Mouse (Mus musculus): ENCODE results near the gene Popdc2. TPM values are rescaled to one million over a fixed set of nuclear protein-coding genes. Genes with fewer than 3 reads are reported as not detected.

Gene Popdc2
- polyA plus RNA-seq, 1 experiment = 0.81 TPM

- TF ChIP-seq POLR2A (IDR thresholded peaks at IDR 0.05; ENCODE audit: borderline replicate concordance, extremely low read depth, insufficient read depth, insufficient read length, poor library complexity, severe bottlenecking) (no peak), CTCF (IDR thresholded peaks at IDR 0.05; ENCODE audit: borderline replicate concordance, extremely low read depth, insufficient read depth, insufficient read length) (no peak)
- DNase-seq (ENCODE audit: low read depth) = no peak
These were observed 32.2 kb downstream of the Popdc2 start for GRCm38 (mm10) chr16:38394191-38394618.

GRCm38 (mm10) chr16:38395060-38395730, 33.2 kb downstream of the Popdc2 start:
- DNase-seq (ENCODE audit: low read depth) = no peak
- TF ChIP-seq POLR2A (IDR thresholded peaks at IDR 0.05; ENCODE audit: borderline replicate concordance, extremely low read depth, insufficient read depth, insufficient read length, poor library complexity, severe bottlenecking) (no peak), CTCF (IDR thresholded peaks at IDR 0.05; ENCODE audit: borderline replicate concordance, extremely low read depth, insufficient read depth, insufficient read length) (no peak)

GRCm38 (mm10) chr16:38396155-38396554, 34.1 kb downstream of the Popdc2 start:
- DNase-seq (ENCODE audit: low read depth) = peak; percentile 38
- TF ChIP-seq CTCF (IDR thresholded peaks at IDR 0.05; ENCODE audit: borderline replicate concordance, extremely low read depth, insufficient read depth, insufficient read length) (no peak), POLR2A (IDR thresholded peaks at IDR 0.05; ENCODE audit: borderline replicate concordance, extremely low read depth, insufficient read depth, insufficient read length, poor library complexity, severe bottlenecking) (no peak)

GRCm38 (mm10) chr16:38398266-38398665, 36.3 kb downstream of the Popdc2 start:
- DNase-seq (ENCODE audit: low read depth) = no peak
- TF ChIP-seq POLR2A (IDR thresholded peaks at IDR 0.05; ENCODE audit: borderline replicate concordance, extremely low read depth, insufficient read depth, insufficient read length, poor library complexity, severe bottlenecking) (no peak), CTCF (IDR thresholded peaks at IDR 0.05; ENCODE audit: borderline replicate concordance, extremely low read depth, insufficient read depth, insufficient read length) (no peak)

GRCm38 (mm10) chr16:38399076-38399475, 37.1 kb downstream of the Popdc2 start:
- TF ChIP-seq POLR2A (IDR thresholded peaks at IDR 0.05; ENCODE audit: borderline replicate concordance, extremely low read depth, insufficient read depth, insufficient read length, poor library complexity, severe bottlenecking) = no peak
- no peak for TF ChIP-seq CTCF (IDR thresholded peaks at IDR 0.05; ENCODE audit: borderline replicate concordance, extremely low read depth, insufficient read depth, insufficient read length)
- peak; percentile 16 for DNase-seq (ENCODE audit: low read depth)

GRCm38 (mm10) chr16:38399531-38400231, 37.7 kb downstream of the Popdc2 start:
- peak; percentile 91 for DNase-seq (ENCODE audit: low read depth)
- TF ChIP-seq POLR2A (IDR thresholded peaks at IDR 0.05; ENCODE audit: borderline replicate concordance, extremely low read depth, insufficient read depth, insufficient read length, poor library complexity, severe bottlenecking) (no peak), CTCF (IDR thresholded peaks at IDR 0.05; ENCODE audit: borderline replicate concordance, extremely low read depth, insufficient read depth, insufficient read length) (no peak)

- DNase-seq (ENCODE audit: low read depth) = peak; percentile 4
- no peak for TF ChIP-seq POLR2A (IDR thresholded peaks at IDR 0.05; ENCODE audit: borderline replicate concordance, extremely low read depth, insufficient read depth, insufficient read length, poor library complexity, severe bottlenecking)
- no peak for TF ChIP-seq CTCF (IDR thresholded peaks at IDR 0.05; ENCODE audit: borderline replicate concordance, extremely low read depth, insufficient read depth, insufficient read length)
These were observed 38.4 kb downstream of the Popdc2 start for GRCm38 (mm10) chr16:38400311-38400960.

- DNase-seq (ENCODE audit: low read depth) = no peak
- TF ChIP-seq POLR2A (IDR thresholded peaks at IDR 0.05; ENCODE audit: borderline replicate concordance, extremely low read depth, insufficient read depth, insufficient read length, poor library complexity, severe bottlenecking) = no peak
- no peak for TF ChIP-seq CTCF (IDR thresholded peaks at IDR 0.05; ENCODE audit: borderline replicate concordance, extremely low read depth, insufficient read depth, insufficient read length)
These were observed 39.5 kb downstream of the Popdc2 start for GRCm38 (mm10) chr16:38401468-38401867.

- TF ChIP-seq POLR2A (IDR thresholded peaks at IDR 0.05; ENCODE audit: borderline replicate concordance, extremely low read depth, insufficient read depth, insufficient read length, poor library complexity, severe bottlenecking) (no peak), CTCF (IDR thresholded peaks at IDR 0.05; ENCODE audit: borderline replicate concordance, extremely low read depth, insufficient read depth, insufficient read length) (no peak)
- no peak for DNase-seq (ENCODE audit: low read depth)
These were observed 41.6 kb downstream of the Popdc2 start for GRCm38 (mm10) chr16:38403639-38404038.

GRCm38 (mm10) chr16:38406293-38406692, 44.3 kb downstream of the Popdc2 start:
- no peak for DNase-seq (ENCODE audit: low read depth)
- TF ChIP-seq POLR2A (IDR thresholded peaks at IDR 0.05; ENCODE audit: borderline replicate concordance, extremely low read depth, insufficient read depth, insufficient read length, poor library complexity, severe bottlenecking) (no peak), CTCF (IDR thresholded peaks at IDR 0.05; ENCODE audit: borderline replicate concordance, extremely low read depth, insufficient read depth, insufficient read length) (no peak)

GRCm38 (mm10) chr16:38406708-38407107, 44.7 kb downstream of the Popdc2 start:
- TF ChIP-seq CTCF (IDR thresholded peaks at IDR 0.05; ENCODE audit: borderline replicate concordance, extremely low read depth, insufficient read depth, insufficient read length) = no peak
- no peak for TF ChIP-seq POLR2A (IDR thresholded peaks at IDR 0.05; ENCODE audit: borderline replicate concordance, extremely low read depth, insufficient read depth, insufficient read length, poor library complexity, severe bottlenecking)
- no peak for DNase-seq (ENCODE audit: low read depth)

Data from brain, embryonic 14.5 days (tissue).